Mouse (Mus musculus): ENCODE measurements at regions not wholly inside any gene's neighbourhood (a gene's known extent, or its start where the extent isn't known, plus 50 kb on each side); places are given as distances from the start of the nearest gene placed in this dataset.

GRCm38 (mm10) chr8:79474679-79475078 lies 75.4 kb upstream of the Smad1 start:
- intact Hi-C loops (cut with DNase I), result no loop called here
- no peak for DNase-seq (ENCODE audit: extremely low spot score in 1 of 2, low spot score in 2 of 2)
- no peak for TF ChIP-seq CTCF (IDR thresholded peaks at IDR 0.05)
- H3K27ac ChIP-seq, result no peak overlapping the region
- no peak overlapping the region for H3K4me3 ChIP-seq

- intact Hi-C loops (cut with DNase I), result no loop called here
- Histone ChIP-seq H3K27ac (no peak overlapping the region), H3K4me3 (no peak overlapping the region)
- TF ChIP-seq CTCF (IDR thresholded peaks at IDR 0.05), result no peak
- DNase-seq (ENCODE audit: extremely low spot score in 1 of 2, low spot score in 2 of 2), result no peak
Observed at GRCm38 (mm10) chr8:79452101-79452500, 52.8 kb upstream of the Smad1 start.

- no peak for DNase-seq (ENCODE audit: extremely low spot score in 1 of 2, low spot score in 2 of 2)
- intact Hi-C loops (cut with DNase I), result no loop called here
- no peak; the same call in 1 of the 2 replicates for TF ChIP-seq CTCF (IDR thresholded peaks at IDR 0.05)
Observed at GRCm38 (mm10) chr8:79449453-79449852, 50.1 kb upstream of the Smad1 start.

More at GRCm38 (mm10) chr8:79449453-79449852, 50.1 kb upstream of the Smad1 start:
- no peak overlapping the region for H3K4me3 ChIP-seq
- H3K27ac ChIP-seq, result no peak overlapping the region
